Mouse (Mus musculus) effector memory CD4-positive, alpha-beta T cell, adult 5 months (primary cell): ENCODE results near the gene Yjefn3. TPM values are rescaled to one million over a fixed set of nuclear protein-coding genes. Genes with fewer than 3 reads are reported as not detected.

ENCODE experiments used
- polyA plus RNA-seq: library from polyadenylated mRNA; unstranded; fragments of 100-300 nt; shearing (Covaris generic); gene quantifications from one replicate; pipeline ENCODE4 v1.2.1, GENCODE M21; 2017

The Yjefn3 gene
- polyA plus RNA-seq: not detected

DNA sequence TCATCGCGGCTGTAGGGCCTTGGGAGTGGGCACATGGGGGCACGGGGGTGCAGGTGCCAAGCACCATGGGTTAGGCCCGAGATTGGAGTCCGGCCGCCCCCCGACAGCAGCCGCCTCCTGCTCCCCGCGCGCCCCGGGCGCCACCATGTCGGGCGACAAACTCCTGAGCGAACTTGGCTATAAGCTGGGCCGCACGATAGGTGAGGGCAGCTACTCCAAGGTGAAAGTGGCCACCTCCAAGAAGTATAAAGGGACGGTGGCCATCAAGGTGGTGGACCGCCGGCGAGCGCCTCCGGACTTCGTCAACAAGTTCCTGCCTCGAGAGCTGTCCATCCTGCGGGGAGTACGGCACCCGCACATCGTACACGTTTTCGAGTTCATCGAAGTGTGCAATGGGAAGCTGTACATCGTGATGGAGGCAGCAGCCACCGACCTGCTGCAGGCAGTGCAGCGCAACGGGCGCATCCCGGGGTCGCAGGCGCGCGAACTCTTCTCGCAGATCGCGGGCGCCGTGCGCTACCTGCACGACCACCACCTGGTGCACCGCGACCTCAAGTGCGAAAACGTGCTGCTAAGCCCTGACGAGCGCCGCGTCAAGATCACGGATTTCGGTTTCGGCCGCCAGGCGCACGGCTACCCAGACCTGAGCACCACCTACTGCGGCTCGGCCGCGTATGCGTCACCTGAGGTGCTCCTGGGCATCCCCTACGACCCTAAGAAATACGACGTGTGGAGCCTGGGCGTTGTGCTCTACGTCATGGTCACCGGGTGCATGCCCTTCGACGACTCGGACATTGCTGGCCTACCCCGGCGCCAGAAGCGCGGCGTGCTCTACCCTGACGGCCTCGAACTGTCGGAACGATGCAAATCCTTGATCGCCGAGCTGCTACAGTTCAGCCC, at the start of gene Yjefn3, which contains the start of the genes Tssk6 and Ndufa13:
Gene Yjefn3, minus strand, starts transcription at position 550 of the 900 bp plus-strand sequence.
Gene Tssk6, plus strand, starts transcription at position 22 of the 900 bp plus-strand sequence.
Gene Ndufa13, minus strand, starts transcription at position 396 of the 900 bp plus-strand sequence.

DNA sequence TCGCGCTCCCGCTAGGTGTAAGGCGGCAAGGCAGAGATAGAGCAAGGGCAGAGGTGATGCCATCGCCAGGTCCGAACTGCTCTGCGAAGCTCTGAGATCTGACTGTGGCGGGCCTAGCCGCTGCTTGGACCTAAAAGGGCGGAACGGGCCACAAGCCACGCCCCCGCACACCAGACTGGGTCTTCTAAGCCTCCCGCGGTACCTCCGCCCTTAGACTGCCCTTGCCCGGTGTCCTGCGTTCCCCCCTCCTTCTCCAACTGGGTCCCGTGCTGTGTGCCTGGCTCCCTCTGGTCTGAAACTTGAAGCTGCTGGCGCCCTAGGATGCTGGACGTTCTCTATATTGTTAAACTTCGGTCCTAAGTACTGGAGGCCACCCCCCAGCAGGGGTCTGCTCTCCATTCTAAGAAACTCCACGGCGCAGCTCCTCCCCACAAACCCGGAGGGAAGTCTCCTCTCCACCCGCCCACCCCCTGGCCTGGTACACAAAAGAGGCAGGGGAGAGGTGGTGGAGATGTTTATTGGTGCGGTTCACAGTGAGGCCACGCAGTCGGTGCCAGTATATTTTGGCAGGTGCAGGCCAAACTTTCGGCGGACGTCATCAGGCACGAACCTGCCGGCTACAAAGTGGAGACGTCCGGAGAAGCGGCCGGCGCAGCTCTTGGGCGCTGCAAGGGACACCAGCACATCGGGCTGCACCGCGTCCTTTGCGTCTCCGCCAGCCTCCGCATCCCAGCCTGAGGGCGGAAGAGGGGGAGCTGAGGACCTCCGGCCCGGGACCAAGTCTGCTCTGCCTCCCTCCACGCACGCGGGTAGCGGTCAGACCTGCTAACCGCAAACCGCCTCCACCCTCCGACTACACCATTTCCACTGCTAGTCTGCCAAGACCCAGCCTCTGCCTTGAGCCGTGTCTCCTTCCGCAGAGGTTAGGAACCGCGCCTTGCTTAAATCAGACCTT, 14.9 kb downstream of the Yjefn3 start, which contains the start of gene Cilp2:
Gene Cilp2, minus strand, starts transcription at position 399 of the 955 bp plus-strand sequence.

Other genes starting within 250 kb of the Yjefn3 start
- 0.36 TPM for gene Zfp964, start 248.2 kb downstream of the Yjefn3 start, polyA plus RNA-seq
- gene Zfp869, start 192.0 kb downstream of the Yjefn3 start, polyA plus RNA-seq: 108 TPM
- 3.5 TPM for gene Zfp963, start 152.7 kb downstream of the Yjefn3 start, polyA plus RNA-seq
- not detected for gene Gm20422, start 127.8 kb downstream of the Yjefn3 start, polyA plus RNA-seq
- gene Atp13a1, start 111.5 kb downstream of the Yjefn3 start, polyA plus RNA-seq: 71.1 TPM
- 20.8 TPM for gene Zfp866, start 111.5 kb downstream of the Yjefn3 start, polyA plus RNA-seq
- 148 TPM for gene Gmip, start 94.0 kb downstream of the Yjefn3 start, polyA plus RNA-seq
- 0.15 TPM for gene Lpar2, start 80.3 kb downstream of the Yjefn3 start, polyA plus RNA-seq
- gene Pbx4, start 70.2 kb downstream of the Yjefn3 start, polyA plus RNA-seq: 11.3 TPM
- not detected for gene Cilp2, start 15.0 kb downstream of the Yjefn3 start, polyA plus RNA-seq
- gene Tssk6, start 528 bp downstream of the Yjefn3 start, polyA plus RNA-seq: 1.2 TPM
- 100 TPM for gene Ndufa13, start 154 bp downstream of the Yjefn3 start, polyA plus RNA-seq
- 124 TPM for gene Gatad2a, start 93.7 kb upstream of the Yjefn3 start, polyA plus RNA-seq
- 106 TPM for gene Mau2, start 140.0 kb upstream of the Yjefn3 start, polyA plus RNA-seq
- 44.5 TPM for gene Sugp1, start 140.1 kb upstream of the Yjefn3 start, polyA plus RNA-seq
- gene Tm6sf2, start 170.2 kb upstream of the Yjefn3 start, polyA plus RNA-seq: not detected
- gene Hapln4, start 180.7 kb upstream of the Yjefn3 start, polyA plus RNA-seq: not detected
- gene Ncan, start 218.2 kb upstream of the Yjefn3 start, polyA plus RNA-seq: not detected
- gene Nr2c2ap, start 228.6 kb upstream of the Yjefn3 start, polyA plus RNA-seq: 36.9 TPM
- 19.6 TPM for gene Rfxank, start 236.4 kb upstream of the Yjefn3 start, polyA plus RNA-seq
- 38.5 TPM for gene Borcs8, start 236.8 kb upstream of the Yjefn3 start, polyA plus RNA-seq
- 1.3 TPM for gene Mef2b, start 237.0 kb upstream of the Yjefn3 start, polyA plus RNA-seq